Mouse (Mus musculus) left cerebral cortex, adult 9 months (tissue): ENCODE data around the gene Tgm1.

ENCODE experiments used
- DNase-seq, 2 experiments: peaks; one replicate each; pipeline ENCODE4 v3.0.0; 2022; ENCODE audit warnings: low spot score in 2 of 2

The Tgm1 gene

DNA sequence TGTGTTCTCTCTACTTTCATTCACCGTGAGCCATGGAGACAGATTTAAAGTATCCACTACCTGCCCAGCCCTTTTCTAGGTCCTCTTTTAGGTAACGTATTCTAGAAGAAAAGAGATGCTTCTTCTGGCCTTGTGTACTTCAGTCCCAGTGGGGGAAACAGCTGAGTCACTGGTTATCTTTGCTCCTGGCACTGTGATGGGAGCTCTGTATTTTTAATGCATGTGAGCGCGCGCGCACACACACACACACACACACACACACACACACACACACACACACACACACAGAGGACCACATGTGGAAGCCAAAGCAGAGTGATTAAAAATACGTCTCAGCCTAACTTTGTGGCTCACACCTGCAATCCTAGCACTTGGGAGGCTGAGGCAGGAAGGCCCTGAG lies 9.7 kb upstream of the Tgm1 start:
- DNase-seq = no peak

- DNase-seq = no peak
These were observed 8.8 kb upstream of the Tgm1 start for GRCm38 (mm10) chr14:55722438-55722945.

DNA sequence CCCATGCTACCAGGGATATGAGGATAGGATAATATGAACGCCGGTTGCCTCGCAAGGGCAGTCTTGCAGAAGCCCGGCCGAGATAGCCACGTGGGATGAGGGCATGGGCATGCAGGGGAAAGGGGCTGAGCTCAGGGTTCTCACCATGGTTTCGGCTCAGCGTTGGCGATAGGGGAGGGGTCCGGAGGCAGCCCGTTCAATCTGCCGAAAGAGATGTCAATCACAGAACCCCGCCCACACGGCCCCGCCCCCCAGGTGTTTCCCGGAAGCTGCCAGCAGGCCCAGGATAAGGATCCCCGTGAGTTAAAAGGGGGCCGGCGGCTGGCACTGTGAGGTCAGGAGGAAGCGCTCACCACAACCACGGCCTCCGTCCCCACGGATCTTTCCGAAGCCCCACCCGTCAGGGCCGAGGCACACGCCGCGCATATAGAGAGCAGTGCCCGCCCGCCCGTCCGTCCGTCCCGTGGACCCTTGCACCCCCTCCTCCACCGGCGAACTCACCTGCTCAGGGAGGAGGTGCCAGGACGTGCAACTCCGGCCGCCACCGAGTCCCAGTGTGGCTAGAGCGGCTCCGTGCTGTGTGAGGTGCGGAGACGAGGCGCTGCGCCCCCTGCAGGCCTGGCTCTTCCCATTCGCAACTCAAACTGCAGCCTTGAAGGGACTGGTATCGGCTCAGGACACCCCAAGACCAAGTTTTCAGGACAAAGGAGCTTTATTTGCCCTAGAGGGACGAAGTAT lies 8.1 kb upstream of the Tgm1 start, which contains the start of gene Rabggta:
Rabggta (minus strand) TSS at position 564 of the 738 bp plus-strand sequence.
- peak; percentile 82 to 91 for DNase-seq

DNA sequence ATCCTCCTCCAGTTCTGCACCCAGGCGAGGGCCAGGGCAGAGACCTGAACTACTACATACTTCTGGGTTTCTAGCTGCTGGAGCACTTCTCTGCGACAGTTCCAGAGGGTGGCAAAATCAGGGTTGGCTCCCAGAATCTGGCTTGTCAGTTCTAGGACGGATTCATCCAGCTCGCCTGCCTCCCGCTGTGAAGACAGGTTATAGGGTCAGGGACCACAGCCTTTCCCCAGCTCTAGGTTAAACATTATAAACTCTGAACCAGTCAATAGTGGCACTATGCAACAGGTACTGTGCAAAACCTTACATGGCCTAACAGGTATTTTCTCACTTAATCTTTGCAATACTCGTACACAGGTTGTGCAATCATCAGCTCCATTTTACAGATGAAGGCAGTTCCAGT lies 7.3 kb upstream of the Tgm1 start:
- no peak for DNase-seq

- DNase-seq = no peak
These were observed 6.9 kb upstream of the Tgm1 start for GRCm38 (mm10) chr14:55720666-55721065.

DNA sequence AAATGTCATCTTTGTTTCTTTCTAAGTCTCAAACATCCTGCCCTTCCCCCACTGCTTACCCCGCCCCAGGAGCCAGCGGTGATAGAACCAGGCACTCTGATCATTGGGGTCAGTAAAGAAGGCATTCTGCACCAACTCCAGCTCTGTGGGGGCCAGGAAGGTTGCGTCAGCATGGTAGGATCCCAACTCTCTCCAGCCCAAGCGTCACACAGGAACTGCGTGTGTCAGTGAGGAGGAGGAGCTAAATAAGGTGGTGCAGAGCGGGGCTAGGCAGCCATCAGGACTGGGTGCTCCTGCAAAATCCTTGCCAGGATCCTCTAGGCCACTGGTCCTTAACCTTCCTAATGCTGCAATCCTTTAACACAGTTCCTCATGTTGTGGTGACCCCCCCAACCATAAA lies 6.0 kb upstream of the Tgm1 start:
- no peak for DNase-seq

GRCm38 (mm10) chr14:55716884-55717283 lies 3.2 kb upstream of the Tgm1 start:
- no peak for DNase-seq

- no peak for DNase-seq
These were observed 2.5 kb upstream of the Tgm1 start for GRCm38 (mm10) chr14:55716271-55716670.

DNA sequence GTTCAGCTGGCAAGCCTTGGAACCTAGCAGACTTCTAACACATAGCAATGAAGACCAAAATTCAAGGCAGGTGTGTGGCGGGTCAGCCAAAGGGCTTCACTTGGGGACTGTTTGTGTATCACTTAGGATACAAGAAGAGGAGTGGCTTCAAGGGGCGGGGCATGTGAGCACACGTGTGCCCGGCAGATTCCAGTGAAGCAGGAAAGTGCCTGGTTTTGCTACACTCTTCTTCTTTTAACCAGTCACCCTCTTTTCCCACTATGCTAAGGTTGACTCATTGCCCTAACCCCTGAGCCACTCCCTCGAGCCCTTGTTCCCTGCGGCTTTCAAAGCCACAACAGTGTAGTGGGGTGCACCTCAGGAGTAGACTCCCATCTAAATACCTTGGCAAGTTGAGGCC lies 1.2 kb upstream of the Tgm1 start:
- no peak for DNase-seq

GRCm38 (mm10) chr14:55713007-55713728 lies 558 bp downstream of the Tgm1 start:
- DNase-seq = no peak

- DNase-seq = no peak
These were observed 1.9 kb downstream of the Tgm1 start for GRCm38 (mm10) chr14:55711786-55712185.

DNA sequence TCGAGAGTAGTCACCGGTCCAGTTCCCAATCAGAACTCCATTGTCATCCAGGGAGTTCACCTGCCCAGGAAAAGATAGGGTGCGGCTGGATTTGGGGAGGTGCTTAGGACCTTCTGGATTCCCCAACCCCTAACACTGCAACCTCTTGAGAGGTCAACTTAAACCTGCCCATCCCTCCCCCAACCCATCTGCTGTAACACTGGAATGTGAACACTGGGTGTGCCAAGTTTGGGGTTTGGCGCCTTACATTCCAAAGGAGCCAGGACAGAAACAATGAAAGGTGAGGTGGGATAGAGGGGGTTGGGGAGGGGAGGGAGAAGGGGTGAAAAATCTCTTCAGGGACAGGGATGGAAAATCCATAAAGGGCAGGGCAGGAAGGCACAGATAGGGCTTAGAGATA lies 4.2 kb downstream of the Tgm1 start:
- no peak for DNase-seq

GRCm38 (mm10) chr14:55707397-55707796 lies 6.3 kb downstream of the Tgm1 start:
- no peak for DNase-seq

DNA sequence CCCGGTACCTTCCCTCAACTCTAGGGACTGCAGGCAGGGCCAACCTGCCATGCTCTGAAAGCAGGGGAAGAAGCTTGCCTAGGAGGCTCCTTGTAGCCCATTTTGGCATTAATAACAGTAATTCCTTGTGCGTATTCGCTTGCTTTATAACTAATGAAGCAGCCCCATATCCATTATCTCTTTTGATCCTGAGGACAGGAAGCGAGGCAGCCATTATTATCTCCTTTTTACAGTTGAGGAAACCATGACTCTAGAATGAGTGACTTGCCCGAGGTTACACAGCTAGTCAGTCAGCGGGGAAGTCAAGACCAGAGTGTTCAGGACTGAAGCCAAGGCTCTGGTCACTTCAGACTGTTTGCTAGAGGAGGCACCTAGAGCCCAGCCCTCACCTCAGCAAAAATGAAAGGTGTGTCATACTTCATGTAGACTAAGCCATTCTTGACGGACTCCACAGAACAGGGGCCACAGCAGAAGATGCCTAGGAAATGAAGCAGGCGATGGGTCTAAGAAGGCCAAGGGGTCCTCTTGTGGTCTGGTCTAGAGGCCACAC lies 7.6 kb downstream of the Tgm1 start:
- no peak for DNase-seq

- no peak for DNase-seq
These were observed 11.0 kb downstream of the Tgm1 start for GRCm38 (mm10) chr14:55702761-55703160.

DNA sequence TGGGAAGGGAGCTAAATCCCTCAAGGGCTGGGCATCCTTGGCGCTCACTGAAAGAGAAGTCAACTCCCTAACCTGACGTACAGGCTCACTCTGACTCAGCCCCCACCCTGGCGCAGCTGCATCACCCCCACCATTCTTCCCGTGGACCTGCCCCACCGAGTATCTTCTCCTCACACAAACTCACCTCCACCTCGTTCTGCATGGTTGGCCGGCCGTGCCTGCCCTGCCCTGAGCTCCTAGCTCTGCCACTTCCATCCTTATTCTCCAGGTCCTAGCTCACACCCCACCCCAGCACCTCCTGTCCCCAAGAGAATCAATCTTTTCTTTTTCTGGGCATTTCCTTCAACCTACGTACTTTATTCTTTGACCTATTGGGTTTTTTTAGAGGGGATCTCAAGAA lies 12.6 kb downstream of the Tgm1 start:
- DNase-seq = no peak

- DNase-seq = no peak
These were observed 16.5 kb downstream of the Tgm1 start for GRCm38 (mm10) chr14:55697226-55697625.

DNA sequence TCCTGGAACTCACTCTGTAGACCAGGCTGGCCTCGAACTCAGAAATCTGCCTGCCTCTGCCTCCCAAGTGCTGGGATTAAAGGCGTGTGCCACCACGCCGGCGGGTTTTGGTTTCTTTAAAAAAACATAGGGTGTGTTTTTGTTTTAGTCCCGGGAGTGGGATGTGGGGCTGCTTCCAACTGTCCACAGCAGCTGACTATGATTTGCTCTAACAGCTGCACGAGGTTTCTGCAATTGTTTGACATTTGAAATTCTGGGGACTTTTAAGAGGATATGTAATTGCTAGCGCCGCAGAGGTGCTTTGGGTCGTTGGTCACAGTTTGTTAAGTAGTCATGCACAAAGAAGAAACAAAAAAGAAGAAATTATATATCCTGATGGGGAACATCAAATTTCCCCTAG lies 24.3 kb downstream of the Tgm1 start:
- no peak for DNase-seq

DNA sequence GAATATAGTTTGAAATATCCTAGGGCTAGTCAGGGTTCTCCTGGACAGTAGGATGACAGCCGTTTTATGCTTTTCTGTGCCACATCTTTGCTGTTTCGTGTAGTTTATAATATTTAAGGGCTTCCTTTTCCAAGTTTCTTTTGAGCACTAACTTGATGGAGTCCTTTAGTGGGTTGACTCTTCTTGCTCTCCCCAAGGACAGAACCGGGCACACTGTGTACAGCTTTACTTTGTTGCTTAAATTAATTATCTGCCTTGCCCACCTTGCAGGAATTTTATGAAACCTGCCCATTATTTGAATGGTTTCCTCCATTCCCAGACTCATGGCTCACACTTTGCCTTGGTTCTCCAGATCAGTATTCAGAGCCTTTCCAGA lies 31.6 kb downstream of the Tgm1 start:
- no peak for DNase-seq

DNA sequence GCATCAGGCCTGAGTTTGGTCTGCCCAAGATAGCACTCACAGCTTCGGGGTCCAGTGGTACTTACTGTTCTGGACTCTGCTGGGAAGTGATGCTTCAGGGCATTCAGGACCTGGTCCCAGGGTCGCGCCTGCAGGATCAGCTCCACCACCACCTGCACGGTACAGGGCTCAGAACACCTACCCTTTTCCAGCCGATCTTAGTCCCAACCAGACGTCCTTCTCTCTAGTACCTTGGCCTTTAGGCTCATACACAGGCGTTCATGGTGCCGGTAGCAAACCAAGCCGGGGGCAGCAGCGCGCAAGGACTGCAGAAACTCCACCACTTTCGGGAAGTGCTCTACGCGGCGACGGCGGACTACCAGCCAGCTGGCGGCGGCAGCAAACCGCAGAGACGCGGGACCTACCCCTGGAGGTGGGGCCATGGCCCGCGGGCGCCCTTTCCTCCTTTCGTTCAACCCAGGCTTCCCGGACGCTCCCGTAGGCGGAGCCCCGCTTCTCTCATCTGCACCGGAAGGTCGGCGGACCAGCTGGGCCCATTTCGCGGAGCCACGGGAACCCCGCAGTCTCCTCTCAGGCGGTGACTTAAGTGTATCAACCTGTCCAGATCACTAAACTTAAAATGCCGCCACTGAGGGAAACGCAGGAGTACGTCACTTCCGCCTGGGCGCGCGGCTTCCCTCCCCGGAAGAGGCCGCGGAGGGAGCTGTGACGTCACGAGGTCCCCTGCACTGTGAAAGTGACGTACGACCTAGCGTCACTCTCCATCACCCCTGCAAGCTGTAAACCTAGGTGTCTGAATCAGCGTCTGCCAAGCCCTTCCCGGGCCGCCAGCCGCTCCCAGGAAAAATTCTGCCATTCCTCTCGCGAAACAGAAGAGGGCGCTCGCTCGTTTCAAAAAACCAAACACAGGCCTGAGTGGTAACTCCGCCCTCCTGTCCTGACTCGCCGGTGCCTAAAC lies 32.3 kb downstream of the Tgm1 start, which contains the start of gene Tinf2:
Tinf2 (minus strand) TSS at position 661 of the 958 bp plus-strand sequence.
- DNase-seq = peak; percentile 94 to 98

DNA sequence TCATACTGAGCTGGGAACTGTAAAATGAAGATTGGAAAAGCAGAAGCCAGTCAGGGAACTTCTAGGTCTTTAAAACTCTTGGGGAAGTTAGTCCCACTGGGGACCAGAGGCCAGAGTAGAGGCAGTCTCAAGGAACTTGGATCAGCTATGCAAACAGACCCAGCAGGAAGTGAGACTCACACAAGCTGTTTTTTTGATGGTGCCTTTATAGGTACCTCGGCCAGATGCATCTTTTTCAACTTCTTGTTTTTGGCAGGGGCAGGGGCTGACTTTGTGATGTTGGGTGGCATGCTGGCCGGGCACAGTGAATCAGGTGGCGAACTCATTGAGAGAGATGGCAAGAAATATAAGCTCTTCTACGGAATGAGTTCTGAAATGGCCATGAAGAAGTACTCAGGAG lies 36.1 kb downstream of the Tgm1 start:
- DNase-seq = no peak

GRCm38 (mm10) chr14:55672741-55673060 lies 41.0 kb downstream of the Tgm1 start:
- no peak for DNase-seq
